Mouse (Mus musculus) heart, adult 9 months (tissue): ENCODE results near the gene 1700023F06Rik.

Experiments
- DNase-seq, 2 experiments: peaks; one replicate each; pipeline ENCODE4 v3.0.0; 2022; ENCODE audit warnings: low spot score in 2 of 2

1700023F06Rik gene

DNA sequence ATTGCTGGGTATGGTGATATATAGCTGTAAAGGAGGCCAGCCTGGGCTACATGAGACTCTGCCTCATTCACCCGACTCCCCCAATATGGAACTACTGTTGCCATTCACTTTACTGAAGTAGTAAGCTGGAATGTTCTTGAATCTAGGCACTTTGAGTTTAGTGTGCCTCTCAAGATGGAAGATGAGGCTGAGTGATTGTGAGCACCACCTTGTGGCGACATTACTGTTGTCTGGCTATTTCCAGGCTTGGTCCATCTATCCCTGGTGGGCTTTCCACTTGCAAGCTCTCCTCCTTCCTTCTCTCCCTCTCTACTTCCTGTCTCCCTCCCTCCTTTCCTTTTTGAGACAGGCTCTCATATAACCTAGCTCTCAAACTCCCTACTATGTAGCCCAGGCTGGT lies 23.5 kb downstream of the 1700023F06Rik start:
- peak in 1 of 2 experiments; percentile 40 for DNase-seq

DNA sequence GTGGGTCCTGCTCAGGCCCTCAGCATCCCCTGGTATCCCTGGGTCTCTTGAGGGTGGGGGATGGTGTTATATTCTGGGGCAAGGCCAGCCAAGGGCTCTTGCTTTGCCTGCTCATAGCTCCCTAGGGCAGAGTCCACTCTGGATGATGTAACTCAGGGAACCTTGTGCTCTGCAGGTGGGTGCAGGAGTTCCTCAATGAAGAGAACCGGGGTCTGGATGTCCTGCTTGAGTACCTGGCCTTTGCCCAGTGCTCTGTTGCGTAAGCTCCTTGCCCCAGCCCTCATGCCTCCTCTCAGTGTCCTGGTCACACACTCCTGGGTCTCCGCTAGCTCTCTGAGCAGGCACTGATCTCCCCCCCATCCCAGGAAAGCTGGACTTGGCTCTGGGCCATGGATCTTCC lies 26.4 kb downstream of the 1700023F06Rik start:
- DNase-seq, result no peak

DNA sequence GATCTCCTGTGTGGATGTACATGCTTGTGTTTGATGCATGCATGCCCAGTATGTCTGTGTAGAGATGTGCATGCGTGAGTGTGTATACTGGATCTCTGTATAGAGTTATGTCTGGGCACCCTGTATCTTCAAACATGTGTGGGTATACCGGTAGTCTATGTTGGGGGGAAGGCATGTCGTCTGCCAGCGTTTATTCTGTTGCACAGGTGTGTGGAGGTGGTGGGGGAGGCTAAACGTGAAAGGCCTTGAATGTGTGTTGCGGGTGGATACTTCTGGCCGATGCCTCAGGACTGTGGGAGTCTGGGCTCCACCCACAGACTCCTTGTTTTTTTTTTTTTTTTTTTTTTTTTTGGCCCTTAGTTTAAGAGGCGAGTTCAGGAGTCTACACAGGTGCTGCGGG lies 27.0 kb downstream of the 1700023F06Rik start:
- no peak for DNase-seq

DNA sequence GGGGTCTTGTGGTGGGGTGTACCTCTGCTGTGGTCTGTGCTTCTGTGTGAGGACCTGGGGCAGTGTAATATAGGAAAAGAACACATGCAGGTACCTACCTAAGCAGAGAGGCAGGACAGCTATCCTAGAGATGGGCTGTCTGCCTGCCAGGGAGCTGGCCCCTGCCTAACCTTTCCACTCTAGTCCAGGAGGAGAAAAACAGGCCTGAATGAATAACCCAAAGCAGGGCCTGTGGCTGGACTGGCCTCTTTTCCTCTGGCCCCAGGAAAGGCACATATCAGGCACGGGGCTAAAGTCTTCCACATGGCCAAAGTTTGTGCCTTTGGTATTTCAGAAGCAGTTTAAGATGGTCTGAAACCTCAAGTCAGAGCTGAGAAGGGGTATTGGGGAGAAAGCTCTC lies 27.9 kb downstream of the 1700023F06Rik start:
- no peak for DNase-seq

DNA sequence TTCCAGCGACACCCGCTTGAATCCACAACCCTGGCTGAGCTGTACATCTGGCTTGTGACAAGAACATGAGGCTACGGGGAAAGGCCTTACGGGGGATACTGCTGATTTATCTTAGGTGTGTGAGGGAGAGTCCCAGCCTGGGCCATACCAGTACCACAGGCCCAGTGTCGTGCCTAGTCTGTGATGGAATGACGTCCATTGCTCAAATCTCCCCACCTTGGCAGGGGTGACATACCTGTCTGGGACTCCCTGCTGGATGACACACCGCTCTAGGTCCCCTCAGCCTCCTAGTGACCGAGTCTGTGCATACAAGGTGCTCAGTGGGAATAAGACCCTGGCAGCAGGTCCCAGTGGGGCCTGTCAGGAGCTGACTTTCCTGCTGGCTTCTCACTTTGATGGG lies 29.6 kb downstream of the 1700023F06Rik start:
- no peak for DNase-seq

DNA sequence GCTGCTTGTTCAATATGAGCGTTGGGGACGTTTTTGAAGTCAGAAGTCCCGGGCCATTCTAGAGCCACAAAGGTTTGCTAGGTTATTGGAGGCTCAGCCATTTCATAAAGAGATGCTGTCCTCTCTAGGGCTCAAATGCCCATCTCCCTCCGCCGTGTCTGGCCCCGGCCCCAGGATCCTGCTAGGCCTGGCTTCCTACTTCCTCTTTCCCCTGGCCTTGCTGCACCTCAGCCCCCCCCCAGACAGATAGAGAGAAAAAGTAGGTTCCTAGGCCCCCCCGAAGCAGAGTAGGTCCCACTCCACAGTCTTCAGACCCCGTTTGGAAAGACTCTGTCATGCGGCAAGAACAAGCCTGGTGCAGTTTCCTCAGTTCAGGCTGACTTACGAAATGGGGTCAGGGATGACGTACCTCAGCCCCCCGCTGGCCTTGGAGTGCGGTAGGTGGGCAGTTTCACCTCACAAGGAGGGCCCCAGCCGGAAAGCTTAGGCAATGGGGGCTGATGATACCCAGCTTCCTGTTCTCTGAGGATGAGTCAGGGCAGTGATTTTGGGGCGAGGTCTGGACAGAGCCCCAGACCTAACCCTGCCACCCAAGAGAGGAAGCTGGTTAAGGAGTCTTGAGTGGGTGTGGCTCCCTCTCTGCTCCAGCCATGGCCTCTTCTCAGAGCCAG lies 30.4 kb downstream of the 1700023F06Rik start:
- DNase-seq, result no peak

DNA sequence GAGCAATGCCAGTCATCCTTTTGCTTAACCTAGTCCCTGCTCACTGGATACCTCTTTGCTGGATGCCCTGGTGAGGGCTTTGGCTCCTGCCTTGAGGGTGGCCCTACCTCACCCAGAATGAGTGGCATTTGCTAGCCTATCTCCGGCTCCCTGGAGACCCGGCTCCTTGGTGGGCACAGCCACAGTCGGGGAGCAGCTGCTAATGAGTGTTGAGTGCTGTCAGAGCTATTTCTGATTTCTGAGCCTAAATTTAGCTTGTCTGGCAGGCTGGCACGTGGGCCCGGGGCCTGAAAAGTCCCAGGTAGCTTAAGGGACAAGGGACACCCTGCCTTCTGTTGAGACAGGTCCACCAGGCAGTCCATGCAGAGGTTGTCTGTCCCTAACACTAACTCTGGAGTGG lies 31.1 kb downstream of the 1700023F06Rik start:
- DNase-seq, result peak in 1 of 2 experiments; percentile 40

DNA sequence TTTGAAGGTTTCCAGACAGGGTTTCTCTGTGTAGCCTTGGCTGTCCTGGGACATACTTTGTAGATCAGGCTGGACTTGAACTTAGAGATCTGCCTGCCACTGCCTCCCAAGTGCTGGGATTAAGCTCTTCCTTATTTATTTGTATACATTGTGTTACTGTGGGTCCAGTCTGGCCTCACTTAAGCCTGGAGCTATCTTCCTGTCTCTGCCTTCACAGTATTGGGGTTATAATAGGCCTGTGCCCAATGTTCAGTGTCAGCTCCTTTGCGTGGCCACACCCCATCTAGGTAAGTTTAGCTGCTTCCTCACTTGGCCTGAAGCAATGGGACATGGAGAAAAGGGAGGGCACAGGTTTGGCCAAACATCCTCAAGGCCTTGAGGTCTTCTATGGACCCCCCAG lies 31.8 kb downstream of the 1700023F06Rik start:
- DNase-seq, result no peak

DNA sequence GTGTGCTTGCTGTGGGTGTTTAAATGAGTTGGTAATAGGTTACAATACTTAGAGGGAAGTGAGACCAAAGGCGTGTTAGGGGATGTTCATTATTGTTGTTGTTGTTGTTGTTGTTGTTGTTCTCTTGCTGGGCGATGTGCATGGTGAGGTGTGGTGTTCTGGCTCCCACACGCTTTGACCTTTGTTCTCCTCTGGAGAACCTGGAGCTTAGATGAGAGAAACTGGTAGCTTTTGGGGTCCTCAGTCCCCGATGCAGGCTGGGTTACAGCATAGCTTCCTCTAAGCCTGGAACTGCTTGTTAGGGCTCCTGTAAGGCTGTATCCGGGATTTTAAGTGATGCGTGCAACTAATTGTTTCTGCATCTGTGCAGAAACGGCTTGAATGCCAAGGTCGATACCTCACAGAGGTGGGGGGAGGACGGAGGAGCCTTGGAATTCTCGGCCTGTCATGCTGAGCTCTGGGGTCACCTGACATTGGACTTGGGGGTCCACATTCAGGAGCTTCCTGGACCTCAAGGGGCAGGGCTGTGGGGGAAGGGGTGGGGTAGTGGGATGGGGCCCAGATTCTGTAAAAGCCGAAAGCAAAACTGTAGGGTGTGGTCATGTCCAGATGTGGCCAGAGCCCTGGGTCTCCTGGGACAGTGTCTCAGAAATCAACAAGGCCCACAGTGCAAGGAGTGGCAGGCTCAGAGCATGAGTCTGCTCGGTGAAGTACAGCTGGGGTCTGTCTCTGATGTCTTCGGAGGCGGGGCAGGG lies 32.5 kb downstream of the 1700023F06Rik start:
- DNase-seq, result peak; percentile 79 to 86

DNA sequence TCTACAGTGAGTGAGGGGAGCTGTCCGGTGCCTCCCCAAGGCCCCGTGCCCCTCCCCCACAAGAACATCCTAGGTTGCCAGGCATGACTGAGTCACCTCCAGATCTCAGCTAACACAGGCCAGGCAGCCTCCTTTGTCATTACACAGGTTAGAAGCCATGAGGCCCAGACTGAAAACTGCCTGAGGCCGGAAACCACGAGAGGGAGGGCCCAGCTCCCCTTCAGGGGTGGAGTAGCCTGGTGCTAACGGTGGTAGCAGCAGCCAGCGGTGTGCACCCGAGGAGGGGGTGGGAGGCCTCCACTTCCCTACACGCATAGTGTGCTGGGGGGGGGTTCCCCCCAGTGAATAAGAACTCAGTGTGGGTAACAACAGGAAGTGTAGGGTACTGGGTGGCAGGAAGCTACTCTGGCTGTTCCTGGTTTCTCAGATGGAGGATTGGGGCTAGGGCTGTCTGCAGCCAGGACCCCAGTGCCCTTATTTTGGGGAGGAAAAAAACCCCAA lies 33.4 kb downstream of the 1700023F06Rik start:
- DNase-seq, result peak; percentile 56 to 73

DNA sequence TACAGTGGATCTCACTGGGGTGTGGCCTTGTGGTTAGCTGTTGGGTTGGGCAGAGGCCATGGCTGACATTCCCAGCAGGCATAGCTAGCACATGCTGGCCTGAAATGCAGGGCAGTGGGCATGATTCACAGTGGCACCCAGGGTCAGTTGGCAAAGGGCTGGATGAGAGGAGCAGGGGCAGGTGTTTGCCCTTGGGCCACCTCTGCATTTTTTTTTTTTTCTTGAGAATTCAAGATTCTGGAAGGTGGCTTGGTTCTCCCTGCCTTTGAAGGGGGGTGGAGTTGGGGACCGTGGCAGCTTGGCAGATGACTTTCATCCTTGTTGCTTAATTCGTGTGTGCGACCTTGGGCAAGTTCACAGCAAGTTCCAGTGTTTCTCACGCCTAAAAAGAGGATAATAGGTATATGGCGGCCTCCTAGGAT lies 33.9 kb downstream of the 1700023F06Rik start:
- DNase-seq, result no peak

DNA sequence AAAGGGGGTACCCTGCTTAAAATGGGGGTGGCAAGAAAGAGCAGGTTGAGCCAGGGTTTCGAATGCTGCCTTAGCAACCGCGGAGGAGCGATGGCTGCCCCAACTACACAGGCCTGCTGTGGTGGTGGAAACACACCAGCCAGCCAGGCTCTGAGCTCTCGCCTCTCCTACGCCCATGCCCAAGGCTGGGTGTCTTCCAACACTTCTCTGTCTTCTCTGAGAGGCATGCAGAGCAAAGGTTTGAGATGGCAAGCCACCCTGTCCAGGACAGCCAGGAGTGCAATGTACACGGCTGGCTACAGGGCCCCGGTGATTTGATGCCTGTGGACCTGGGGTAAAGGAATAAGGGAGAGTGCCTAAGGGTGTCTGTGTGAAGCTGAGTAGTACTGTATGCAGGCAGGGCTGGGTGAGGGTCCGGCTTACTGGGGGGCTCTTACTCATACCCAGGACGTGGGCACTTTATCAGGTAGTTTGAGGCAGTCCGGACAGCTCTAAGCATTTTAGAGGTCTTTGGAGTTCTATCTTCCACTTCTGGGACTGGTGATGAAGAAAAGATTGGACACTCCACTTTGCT lies 34.5 kb downstream of the 1700023F06Rik start:
- no peak for DNase-seq

DNA sequence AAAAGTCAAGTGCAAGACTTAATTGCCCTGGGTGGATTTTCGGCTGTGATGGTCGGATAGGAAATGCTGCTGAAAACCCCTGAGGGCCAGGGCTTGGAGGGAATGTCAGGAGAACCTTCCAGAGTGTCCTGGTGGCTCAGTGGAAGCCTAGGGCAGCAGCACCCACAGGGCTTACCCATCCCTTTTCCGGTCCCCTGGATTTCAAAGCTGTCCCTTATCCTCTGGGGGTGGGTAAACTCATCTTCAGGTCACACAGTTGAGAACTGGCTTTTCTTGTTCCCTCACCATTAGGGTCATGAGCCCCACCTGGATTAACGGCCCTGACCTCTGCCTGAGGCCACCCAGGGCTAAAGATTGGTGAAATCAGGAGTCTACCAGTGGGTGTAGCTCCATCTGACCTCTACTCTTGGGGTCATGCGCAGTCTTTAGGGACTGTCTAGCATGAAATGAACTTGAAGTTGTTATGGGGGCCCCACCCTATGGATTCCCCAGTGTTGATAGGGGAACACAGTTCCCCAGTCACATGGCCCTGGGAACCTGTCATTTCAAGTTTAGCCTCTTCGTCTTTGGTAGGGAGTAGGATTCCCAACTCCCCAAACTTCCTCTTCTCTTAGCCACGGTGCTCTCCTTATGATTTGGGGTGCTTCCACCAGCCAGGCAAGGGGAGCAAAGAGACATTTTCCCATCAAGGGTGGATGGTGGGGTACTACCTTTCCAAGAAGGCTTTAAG lies 35.2 kb downstream of the 1700023F06Rik start:
- no peak for DNase-seq

DNA sequence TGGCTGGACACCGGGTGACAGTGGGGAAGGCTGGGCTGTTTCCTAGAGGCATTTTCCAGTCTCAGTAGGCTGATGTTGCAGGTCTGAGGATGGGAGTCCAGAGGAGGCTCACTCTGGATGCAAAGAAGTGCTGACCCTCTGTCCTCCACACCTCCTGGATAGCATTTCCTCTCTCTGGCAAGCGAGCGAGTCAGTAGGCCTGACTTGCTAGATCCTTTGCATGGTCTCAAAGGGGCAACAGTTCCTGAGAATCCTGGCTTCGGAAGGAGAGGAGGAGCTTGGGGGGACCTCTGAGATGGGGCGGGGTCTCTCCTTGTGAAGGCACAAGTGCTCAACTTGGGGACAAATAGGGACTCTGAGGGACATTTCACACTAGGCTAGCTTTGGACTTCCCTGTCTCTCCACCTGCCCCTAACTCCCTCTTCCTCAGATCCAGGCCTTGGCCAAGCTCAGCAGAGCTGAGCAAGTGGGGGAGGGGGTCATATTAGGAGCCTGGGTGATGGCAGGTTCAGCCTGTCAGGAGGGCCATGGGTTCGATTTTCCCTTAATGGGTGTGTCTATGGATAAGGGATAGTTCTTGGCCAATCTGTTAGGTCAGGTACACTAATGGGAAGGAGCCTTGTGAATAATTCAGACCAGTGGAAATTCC lies 35.8 kb downstream of the 1700023F06Rik start:
- DNase-seq, result no peak

DNA sequence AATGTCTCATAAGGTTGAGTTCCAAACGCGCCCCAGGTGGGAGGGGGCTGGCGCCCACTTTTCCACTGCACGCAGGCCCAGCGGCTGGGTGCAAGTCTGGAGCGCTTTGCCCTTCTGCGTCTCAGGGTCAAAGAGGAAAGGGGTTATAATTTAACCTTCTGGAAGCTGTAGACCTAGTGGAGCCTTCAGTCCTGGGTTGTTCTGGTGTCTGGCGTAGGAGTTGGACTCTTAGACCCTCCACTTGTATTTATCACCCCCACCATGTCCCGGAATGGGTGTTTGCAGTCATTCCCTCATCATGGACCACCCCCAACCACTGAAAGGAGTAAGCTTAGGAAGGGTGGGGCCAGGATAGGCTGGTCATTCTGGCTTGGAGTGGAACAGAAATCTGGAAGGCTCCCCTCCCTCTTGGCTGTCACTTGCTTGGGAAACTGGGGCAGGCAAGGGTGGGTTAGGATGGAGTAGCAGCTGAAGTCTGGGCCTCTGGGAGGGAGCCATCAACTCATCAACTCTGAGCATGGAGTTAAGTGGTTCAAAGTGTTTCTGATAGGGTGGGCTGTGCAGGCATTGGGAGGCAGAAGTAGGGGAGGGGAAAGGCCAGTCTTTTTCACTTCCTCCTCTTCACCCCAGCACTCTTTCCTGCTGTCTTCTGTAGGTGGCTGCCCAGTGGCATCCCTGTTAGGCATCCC lies 36.5 kb downstream of the 1700023F06Rik start:
- peak; percentile 50 to 66 for DNase-seq

DNA sequence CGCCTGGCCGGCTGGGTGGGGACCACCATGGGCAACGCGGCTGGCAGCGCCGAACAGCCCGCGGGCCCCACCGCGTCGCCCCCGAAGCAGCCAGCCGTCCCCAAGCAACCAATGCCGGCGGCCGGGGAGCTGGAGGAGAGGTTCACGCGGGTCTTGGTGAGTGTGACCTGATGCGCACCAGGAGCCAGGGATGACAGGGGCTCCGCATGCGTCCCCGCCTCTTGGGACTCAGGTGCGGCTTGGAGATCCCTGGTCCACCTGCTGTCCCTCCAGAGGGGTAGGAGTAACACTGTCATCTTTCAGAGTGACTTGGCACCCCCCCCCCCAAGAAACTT lies 37.1 kb downstream of the 1700023F06Rik start:
- no peak for DNase-seq

DNA sequence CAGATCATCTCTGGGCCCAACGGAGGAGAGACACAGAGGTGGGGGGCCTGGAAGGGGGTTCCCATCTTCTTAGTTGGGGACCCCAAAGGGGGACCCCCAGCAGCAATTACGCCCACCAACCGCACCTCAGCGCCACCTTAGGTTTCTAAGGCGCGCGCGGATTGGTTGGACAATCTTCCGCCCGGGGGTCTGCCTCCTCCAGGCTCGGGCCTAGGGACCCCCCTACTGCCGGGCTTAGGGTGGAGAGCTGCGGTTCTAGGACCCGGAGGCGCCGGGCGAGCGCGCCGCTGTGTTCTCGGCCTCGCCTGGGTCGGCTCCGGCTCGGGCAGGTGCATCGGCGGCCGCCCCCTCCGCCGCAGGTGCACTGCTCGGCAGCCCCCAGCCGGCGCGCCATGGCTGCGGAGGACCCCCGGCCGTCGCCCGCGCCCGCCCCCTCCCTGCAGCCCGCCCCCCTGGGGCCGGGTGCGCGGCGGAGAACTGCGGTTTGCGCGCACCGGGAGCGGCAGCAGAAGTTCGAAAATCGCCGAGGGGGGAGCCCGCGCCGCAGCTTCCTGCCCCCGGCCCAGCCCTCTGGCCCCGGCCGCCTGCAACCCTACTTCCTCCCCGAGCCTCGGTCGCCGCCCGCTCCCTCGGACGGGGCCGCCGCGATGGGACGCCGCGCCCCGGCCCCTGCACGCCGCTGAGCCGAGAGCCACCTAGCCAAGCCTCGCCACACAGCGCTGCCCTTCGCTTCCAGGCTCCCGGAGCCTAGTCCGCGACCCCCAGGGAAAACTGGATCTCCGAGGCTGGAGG lies 37.7 kb downstream of the 1700023F06Rik start, which contains the start of gene Fmnl1:
Gene Fmnl1 (plus strand): TSS at position 614 of the 792 bp plus-strand sequence.
- peak; percentile 52 to 69 for DNase-seq

DNA sequence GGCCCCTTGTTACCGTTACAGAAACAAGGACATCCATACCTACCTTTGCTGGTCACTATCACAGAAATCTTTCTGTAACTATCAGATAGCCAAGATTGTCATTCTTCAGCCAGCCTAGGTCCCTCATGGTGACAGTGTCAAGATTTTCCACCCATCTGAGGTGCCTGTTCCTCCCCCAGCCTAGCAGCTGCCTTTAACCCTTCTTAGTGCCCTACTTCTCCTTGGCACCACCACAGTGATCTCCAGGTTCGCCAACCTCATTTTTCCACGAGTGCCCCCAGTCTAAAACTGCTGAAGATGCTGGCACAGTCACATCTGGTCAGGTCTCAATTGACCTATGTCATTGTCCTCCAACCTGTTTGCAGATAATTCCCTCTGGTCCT lies 38.3 kb downstream of the 1700023F06Rik start:
- no peak for DNase-seq

DNA sequence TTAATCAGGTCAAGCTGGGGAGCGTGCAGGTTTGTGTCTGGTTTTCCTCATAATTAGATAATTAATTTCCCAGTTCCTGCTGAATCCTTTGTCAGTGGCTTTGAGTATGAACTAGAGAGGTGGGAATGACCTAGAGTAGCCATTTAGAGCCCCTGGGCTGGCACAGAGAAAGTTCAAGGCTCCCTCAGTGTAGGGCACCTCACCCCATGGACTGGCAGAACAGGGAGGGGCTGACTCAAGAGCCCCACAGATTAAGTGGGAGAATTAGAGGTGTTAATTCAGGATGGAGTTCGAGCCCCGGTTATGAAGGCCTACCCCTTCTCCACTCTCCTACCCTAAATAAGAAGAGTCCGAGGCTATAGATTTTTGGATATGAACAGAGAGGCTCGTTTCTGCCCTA lies 38.7 kb downstream of the 1700023F06Rik start:
- DNase-seq, result no peak

DNA sequence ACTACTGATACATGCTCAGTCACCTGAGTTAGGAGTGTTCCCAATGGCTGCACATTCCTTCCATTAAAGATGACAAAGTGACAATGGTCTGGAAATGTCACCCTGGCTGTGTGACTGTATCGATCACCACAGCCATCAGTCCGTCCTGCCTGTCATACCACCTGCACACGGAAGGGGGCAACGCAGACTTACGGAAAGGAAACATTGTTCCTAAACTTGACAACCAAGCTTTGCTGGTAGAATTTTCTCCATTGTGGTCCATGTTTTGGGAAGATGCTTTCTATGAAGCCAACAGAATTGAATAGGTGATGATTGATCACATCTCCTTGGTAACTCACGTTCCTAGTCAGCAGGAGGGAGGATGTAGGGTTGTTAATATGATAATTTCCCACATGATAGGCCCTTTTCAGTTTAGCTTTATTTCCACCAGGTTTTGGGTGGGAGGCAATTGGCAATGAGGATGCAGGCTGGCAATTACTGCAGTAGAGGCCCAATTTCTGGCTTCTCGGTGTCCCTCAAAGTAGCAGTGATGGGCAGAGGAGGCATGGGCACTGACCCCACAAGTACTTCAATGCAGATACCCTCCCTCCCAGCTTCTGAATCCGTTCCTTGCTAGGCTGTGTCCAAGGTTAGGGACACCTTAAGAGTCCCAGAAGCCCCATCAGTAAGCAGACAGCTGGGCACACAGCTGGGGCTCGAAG lies 39.5 kb downstream of the 1700023F06Rik start:
- peak in 1 of 2 experiments; percentile 76 for DNase-seq
